Mouse (Mus musculus) kidney, adult 8-10 months (tissue): ENCODE data around the gene Prkn.

Source experiments
- DNase-seq, 2 experiments: peaks; one replicate each; pipeline ENCODE4 v3.0.0; 2022

The Prkn gene

DNA sequence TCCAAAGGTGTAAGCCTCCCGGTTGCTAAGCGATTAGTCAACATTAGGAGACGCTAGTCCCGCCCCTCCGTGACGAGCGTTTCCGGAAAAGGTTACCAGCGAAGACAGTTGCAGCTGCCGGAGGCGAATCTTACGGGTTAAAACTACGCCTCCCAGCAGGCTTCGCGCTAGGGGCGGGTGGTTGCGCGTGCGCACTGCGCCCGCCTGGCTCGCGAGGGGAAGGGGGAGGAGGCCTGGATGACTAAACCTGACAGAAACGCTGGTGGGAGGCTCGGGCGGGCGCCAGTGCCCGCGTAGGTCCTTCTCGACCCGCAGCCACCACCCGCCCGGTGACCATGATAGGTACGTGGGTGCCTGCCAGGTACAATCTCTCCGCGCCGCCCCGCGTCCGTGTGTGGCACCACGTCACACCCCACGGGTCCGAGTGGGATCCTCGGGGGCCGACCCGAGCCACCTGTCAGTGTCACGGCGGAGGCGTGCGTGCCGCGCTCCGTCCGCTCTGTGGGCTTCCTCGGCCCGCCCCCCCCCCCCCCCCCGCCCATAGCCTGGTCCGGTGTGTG is at the start of gene Prkn, which contains the start of gene Pacrg:
TSS of gene Prkn (plus strand) at position 237 of the 560 bp plus-strand sequence.
TSS of gene Pacrg (minus strand) at position 164 of the 560 bp plus-strand sequence.
- DNase-seq, result peak; percentile 98 to 99

DNA sequence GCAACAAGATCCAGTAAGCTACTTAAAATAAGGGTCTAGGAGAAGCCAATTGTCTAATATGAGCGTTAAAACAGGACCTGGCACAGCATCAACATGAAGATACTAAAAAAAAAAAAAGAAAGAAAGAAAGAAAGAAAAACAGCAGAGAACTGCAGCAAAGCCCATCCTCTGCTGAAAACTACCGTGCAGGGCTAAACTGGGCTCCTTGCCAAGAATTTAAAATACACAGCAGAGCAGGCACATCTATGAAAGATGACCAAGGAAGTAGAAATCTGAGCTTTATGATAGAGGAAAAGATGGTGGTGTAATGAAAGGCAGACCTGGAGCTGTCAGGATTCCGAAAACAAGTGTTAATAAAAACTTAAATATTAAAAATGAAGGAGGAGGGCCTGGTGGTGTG is 48.5 kb upstream of the Prkn start:
- no peak for DNase-seq

DNA sequence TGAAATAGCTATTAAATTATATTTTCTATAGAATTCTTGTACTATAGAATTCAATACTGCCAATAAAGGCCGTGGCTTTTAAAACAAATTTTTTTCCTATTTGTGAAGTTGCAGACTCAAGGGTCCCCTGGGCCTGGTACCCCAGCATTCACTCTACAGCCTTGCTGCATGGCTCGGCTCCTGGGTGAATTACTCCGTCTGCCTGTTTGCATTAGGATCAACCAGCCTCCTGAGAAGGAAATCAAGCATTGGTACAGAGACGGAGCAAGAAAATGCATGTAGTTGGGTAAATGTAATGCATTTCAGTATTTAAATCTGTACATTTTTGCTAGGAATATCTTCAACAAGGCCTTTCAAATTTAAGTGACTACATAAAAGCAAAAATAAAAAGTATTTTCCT is 33.5 kb upstream of the Prkn start:
- DNase-seq, result no peak

GRCm38 (mm10) chr17:10807261-10807998 is 32.8 kb upstream of the Prkn start:
- DNase-seq, result no peak

DNA sequence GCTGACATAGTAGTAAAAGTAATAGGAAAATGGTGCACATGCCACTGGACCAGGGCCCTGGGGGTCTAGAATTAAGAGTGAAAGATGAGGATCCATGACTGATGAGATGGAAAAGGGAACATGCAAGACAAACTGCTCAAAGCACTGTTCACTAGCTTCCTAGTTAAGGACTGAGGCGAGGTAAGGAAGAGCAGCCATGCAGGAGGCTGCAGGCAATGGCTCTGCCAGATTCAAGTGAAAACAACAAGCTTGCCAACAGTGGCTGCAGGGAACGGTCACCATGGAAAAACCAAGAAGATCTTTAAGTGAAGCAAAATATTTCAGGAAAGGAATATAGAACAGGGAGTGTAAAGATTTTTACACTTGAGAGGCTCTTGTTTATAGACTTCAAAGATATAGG is 31.6 kb upstream of the Prkn start:
- DNase-seq, result no peak

DNA sequence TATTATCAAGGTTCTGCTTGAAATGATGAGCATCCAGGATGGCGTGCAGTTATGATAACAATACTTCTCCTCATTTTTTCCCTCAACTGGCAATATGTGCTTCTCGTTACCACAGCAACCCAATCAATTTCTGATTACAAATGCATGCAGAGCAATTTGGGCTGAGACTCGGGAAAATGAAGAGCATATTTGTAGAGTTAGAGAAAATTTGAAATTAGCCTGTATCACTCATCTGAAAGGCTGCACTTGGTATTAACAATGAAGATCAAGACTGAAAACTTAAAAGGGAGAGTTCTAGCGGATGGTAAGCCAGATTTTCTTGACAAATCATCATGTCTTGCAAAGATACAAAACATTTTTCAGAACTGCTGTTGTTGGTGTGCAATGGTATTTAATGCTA is 21.2 kb upstream of the Prkn start:
- no peak for DNase-seq

DNA sequence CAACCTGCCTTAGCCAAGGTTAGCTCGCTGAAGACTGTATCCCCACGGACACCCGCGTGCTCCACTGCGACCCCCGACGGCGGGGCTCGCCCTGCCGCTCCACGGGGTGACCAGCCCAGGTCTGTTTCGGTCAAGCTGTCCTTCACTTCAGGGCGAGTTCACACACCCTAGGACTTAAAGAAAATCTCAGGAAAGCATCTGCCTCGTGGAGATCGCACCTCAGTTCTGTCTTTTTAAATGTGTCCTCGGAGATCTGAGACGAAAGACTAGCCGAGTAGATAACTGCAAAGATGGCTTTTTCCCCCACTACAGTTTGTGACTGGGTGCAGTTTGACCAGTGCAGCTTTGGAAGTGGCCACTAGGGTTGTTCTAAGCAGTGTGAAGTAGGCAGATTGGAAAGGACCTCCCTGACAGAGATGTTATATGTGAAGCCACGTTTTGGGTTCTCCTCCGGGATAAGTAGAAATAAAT is 582 bp downstream of the Prkn start:
- DNase-seq, result peak; percentile 63 to 74

- no peak for DNase-seq
These were observed 14.0 kb downstream of the Prkn start for GRCm38 (mm10) chr17:10854207-10854606.

GRCm38 (mm10) chr17:10874208-10875187 is 34.3 kb downstream of the Prkn start:
- DNase-seq, result no peak

DNA sequence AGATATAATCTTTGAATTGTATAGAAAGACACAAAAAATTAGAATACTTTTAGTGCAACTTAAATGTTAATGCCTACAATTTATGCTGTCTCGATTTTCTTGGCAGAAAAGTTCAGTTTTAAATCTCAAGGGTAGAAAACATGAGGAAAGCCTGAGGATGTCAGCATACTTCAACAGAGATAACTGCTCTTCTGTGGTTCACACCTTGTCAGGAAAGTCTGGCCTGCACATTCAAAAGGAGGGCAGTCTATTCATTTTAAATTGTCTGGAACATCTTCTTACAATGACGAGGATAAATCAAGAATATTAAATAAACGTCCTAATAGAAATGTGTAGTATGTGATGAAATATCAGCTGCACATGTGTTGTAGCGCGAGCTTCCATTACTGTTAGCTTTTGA is 38.8 kb downstream of the Prkn start:
- no peak for DNase-seq

DNA sequence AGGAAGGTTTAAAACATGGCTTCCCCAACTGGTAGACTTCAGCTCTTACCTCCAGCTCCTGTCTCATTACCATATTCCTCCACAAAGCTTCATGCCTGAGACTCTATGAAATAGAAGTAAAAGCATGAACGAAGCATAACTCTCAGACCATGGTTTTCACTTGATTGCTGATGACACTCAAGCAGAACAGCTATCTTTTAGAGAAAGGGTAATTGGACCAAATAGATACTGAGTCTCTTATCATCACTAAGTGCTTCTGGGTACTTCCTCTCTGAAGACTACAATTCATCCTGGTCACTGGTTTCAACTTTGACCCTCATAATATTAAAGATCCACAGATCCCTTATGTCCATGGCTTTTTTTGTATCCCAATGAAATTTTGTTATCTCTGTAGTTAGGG is 42.1 kb downstream of the Prkn start:
- no peak for DNase-seq

GRCm38 (mm10) chr17:10887924-10888323 is 47.7 kb downstream of the Prkn start:
- DNase-seq, result no peak

DNA sequence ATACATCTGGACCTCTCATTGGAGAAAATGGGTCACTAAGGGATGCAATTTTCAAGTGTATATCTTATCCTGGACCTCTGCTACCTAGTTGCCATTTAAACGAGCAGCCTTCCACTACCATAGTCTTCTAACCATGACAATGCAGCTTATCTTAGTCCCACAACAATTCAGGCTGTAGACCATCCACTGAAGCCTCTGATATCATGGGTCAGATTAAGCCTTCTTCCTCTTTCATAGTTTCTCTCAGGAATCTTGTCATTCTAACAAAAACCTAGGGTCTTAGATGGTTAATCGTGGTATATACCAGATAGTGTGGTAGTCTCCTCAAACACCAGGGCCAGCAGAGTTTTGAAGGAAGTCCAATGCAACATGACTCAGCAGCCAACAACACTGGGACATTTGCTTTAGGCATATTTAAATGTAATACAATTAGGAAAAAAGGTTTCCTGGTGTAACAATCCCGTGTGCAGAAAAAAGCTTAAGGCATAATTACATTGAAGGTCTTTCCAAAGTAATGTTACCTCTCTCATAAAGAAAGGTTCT is 61.6 kb downstream of the Prkn start:
- no peak for DNase-seq

DNA sequence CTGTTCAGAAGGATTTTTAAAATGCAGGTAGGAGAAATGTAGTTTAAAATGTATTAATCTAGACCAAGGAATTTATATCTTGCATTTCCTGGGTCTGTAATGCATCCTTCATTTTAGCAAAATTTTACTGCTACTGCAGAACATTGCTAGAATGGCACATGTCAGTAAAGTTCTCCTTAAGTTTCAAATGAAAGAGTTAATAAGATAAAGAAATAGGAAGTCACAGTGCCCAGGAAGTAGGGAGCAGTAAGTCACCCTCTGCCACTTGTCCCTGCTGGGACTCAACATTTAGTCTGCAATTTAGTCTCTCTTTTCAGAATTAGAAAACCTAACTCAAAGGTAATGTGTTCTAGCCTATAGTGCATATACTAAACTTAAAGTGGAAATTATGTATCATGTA is 96.5 kb downstream of the Prkn start:
- DNase-seq, result no peak

GRCm38 (mm10) chr17:10937844-10938243 is 97.7 kb downstream of the Prkn start:
- DNase-seq, result no peak

DNA sequence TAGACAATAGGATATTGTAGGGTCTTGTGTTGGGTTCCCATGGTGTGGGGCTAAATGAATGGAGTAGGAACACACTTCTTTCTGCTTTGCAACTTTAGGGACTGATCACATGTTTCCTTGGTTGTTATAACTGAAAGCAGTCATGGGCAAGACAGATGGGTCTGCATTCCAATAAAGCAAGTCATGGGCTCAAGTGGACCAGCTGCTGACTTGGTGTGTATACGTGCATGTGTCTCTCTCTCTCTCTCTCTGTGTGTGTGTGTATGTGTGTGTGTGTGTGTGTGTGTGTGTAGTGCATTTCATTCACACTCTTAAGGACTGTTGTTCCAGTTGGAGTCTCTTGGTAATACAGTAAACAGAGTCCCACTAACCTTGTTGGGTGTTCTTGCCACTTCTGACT is 98.6 kb downstream of the Prkn start:
- no peak for DNase-seq

DNA sequence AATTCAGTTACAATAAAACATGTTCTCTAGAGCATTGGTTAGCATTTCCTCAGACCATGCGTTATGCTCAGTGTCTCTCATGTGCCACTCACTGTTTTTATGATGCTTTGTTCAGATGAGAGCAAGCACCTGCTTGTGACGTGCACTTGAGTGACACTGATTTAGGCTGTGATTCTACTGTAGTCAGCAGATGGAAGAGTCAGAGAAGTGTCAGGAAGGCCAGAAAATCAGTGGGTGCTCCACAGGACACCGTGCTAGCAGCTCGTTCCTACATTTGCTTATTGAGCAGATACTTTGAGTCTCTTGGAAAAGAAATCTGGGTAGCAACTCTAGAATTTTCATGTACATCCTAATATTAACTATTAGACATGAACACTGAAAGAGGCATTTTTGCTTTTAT is 106.4 kb downstream of the Prkn start:
- DNase-seq, result no peak

- no peak for DNase-seq
These were observed 107.4 kb downstream of the Prkn start for GRCm38 (mm10) chr17:10947614-10948013.

- DNase-seq, result no peak
These were observed 119.1 kb downstream of the Prkn start for GRCm38 (mm10) chr17:10959066-10959864.

- DNase-seq, result no peak
These were observed 122.0 kb downstream of the Prkn start for GRCm38 (mm10) chr17:10962151-10962550.

GRCm38 (mm10) chr17:10982136-10982535 is 142.0 kb downstream of the Prkn start:
- DNase-seq, result no peak

DNA sequence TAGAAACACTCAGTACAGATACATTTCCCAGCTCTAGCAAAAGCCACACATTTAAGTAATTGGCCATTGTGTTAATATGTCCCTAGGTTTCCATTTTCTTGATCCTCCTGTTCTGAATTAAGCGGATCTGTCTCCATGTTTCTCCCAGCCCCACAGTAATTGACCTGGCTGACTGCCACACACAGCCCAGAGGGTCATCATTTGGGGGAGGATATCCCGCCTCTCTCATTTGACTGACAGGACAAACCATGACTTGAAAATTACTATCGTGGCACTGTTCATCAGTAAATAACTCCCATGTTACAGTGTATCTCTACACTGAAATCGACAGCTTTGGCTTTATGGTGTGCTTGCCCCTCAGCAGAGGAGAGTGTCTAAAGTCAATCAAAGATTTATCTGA is 146.9 kb downstream of the Prkn start:
- DNase-seq, result no peak
